ENCODE assay signal across 8 mouse cellular contexts in genomic region chr11:77764694-77765458, GRCm38 (mm10). TPM values are rescaled to one million over a fixed set of nuclear protein-coding genes. Genes with fewer than 3 reads are reported as not detected.
DNase-seq lines count a peak whose midpoint lies in the region; ATAC-seq and TF ChIP-seq lines count a peak whose summit lies in the region.

No protein-coding gene starts in this region.

- no peak for TF ChIP-seq EP300 in liver, postnatal 0 days (IDR thresholded peaks at IDR 0.05; ENCODE audit: low read depth)

- H3K9me3 ChIP-seq in ES-E14 (ENCODE audit: control insufficient read depth, insufficient read depth, low read depth, low read length), result no peaks in the 10 kb centered on the region
- H3K9me3 ChIP-seq in heart, embryonic 14.5 days (ENCODE audit: control insufficient read depth, low read length), result no peaks in the 10 kb centered on the region
- no peaks in the 10 kb centered on the region for H3K9me3 ChIP-seq in liver, postnatal 0 days (ENCODE audit: low read length)
- no peaks in the 10 kb centered on the region for H3K9me3 ChIP-seq in stomach, embryonic 14.5 days (ENCODE audit: control insufficient read depth, low read depth, low read length)

- peak overlapping the region; percentile 63; the same call in 1 of the 2 replicates for H3K9ac ChIP-seq in ES-E14 (ENCODE audit: insufficient read depth, low read depth, low read length, poor library complexity, severe bottlenecking)
- peak overlapping the region; percentile 96 for H3K9ac ChIP-seq in heart, embryonic 14.5 days (ENCODE audit: low read length)
- peak overlapping the region; percentile 96 for H3K9ac ChIP-seq in liver, postnatal 0 days (replicated peaks)
- no peak overlapping the region for H3K9ac ChIP-seq in stomach, embryonic 14.5 days (replicated peaks; ENCODE audit: low read depth, low read length)

- no peak overlapping the region for H3K27ac ChIP-seq in ES-E14 (ENCODE audit: insufficient read depth, low read depth, low read length, poor library complexity, severe bottlenecking)
- peak overlapping the region; percentile 2 to 85; a peak in 3 of 4 replicates for H3K27ac ChIP-seq in heart, embryonic 14.5 days (replicated peaks in 1 of 2; ENCODE audit: control insufficient read depth in 1 of 2, insufficient read depth in 1 of 2, low read depth in 2 of 2, low read length in 2 of 2)
- peak overlapping the region; percentile 93 for H3K27ac ChIP-seq in liver, postnatal 0 days (ENCODE audit: low read depth)
- H3K27ac ChIP-seq in stomach, embryonic 14.5 days (ENCODE audit: low read length), result peak overlapping the region; percentile 83; the same call in 1 of the 2 replicates

- H3K36me3 ChIP-seq in ES-E14 (ENCODE audit: control insufficient read depth, insufficient read depth, low read length, poor library complexity, severe bottlenecking), result no peaks in the 10 kb centered on the region
- no peaks in the 10 kb centered on the region for H3K36me3 ChIP-seq in heart, embryonic 14.5 days (ENCODE audit: control insufficient read depth, insufficient read depth, low read length)
- H3K36me3 ChIP-seq in liver, postnatal 0 days (replicated peaks; ENCODE audit: insufficient read depth, low read length), result no peaks in the 10 kb centered on the region
- no peaks in the 10 kb centered on the region for H3K36me3 ChIP-seq in stomach, embryonic 14.5 days (ENCODE audit: control insufficient read depth, insufficient read depth, low read length)

- 46% methylated on average over 9 of the region's 9 CpGs for WGBS in heart, embryonic 14.5 days
- WGBS in liver, postnatal 0 days (ENCODE audit: insufficient replicate concordance), result 44% methylated on average over 9 of the region's 9 CpGs
- 56% methylated on average over 9 of the region's 9 CpGs for WGBS in stomach, embryonic 14.5 days

- in situ Hi-C loops in ES-E14 (cut with MboI; ENCODE audit: low sequenced_read_pairs in 2 of 2, unreplicated experiment in 2 of 2), result no loop called here

- intact Hi-C loops in gastrocnemius, postnatal 36 days (cut with DNase I), result loop anchor here (2.0 kb wide), 1 partner anchor 28 kb away; no protein-coding TSS in a partner anchor

- ATAC-seq in heart, embryonic 14.5 days (ENCODE audit: insufficient number of reproducible peaks, insufficient read depth, low FRiP score, low read depth), result no peak
- ATAC-seq in liver, postnatal 0 days, result peak; percentile 49
- no peak for ATAC-seq in stomach, embryonic 14.5 days (ENCODE audit: insufficient number of reproducible peaks, insufficient read depth, low FRiP score, low read depth)

- H3K4me3 ChIP-seq in ES-E14 (ENCODE audit: insufficient read depth in 1 of 2, low read depth in 1 of 2, low read length in 2 of 2, poor library complexity in 1 of 2, severe bottlenecking in 1 of 2), result peak overlapping the region; percentile 29 to 93
- peak overlapping the region in 1 of 2 experiments; percentile 86; a peak in 1 of 4 replicates for H3K4me3 ChIP-seq in heart, embryonic 14.5 days (ENCODE audit: control insufficient read depth in 1 of 2, insufficient read depth in 1 of 2, low read depth in 1 of 2, low read length in 2 of 2)
- peak overlapping the region; percentile 96 for H3K4me3 ChIP-seq in liver, postnatal 0 days (ENCODE audit: low read depth, low read length)
- peak overlapping the region; percentile 90; the same call in 1 of the 2 replicates for H3K4me3 ChIP-seq in stomach, embryonic 14.5 days (ENCODE audit: low read depth, low read length)

- no peak for TF ChIP-seq CTCF in liver, postnatal 0 days (IDR thresholded peaks at IDR 0.05; ENCODE audit: low read depth)

- H3K4me1 ChIP-seq in ES-E14 (ENCODE audit: control insufficient read depth in 2 of 2, insufficient read depth in 2 of 2, low read length in 2 of 2, poor library complexity in 1 of 2), result peaks cover 7 to 15% of the 10 kb centered on the region in 2 experiments; a peak in 1 of 4 replicates
- peaks cover 26 to 43% of the 10 kb centered on the region in 2 experiments for H3K4me1 ChIP-seq in heart, embryonic 14.5 days (ENCODE audit: control insufficient read depth in 2 of 2, insufficient read depth in 2 of 2, low read length in 2 of 2)
- H3K4me1 ChIP-seq in liver, postnatal 0 days (ENCODE audit: insufficient read depth), result peaks cover 44% of the 10 kb centered on the region
- H3K4me1 ChIP-seq in stomach, embryonic 14.5 days (ENCODE audit: control insufficient read depth, insufficient read depth, low read length), result peaks cover 30% of the 10 kb centered on the region

- no peak for DNase-seq in ES-E14 (ENCODE audit: low read depth, low spot score)
- DNase-seq in adrenal gland, postnatal 36 days, result peak; percentile 25 to 59
- DNase-seq in kidney, postnatal 14 days, result peak; percentile 86
- DNase-seq in liver, postnatal 0 days, result peak; percentile 78
- DNase-seq in urinary bladder, postnatal 10 days (ENCODE audit: low spot score), result no peak
- DNase-seq in gastrocnemius, postnatal 36 days, result no peak

- H3K4me2 ChIP-seq in heart, embryonic 14.5 days (ENCODE audit: low read length), result peak overlapping the region; percentile 92
- peak overlapping the region; percentile 98 for H3K4me2 ChIP-seq in liver, postnatal 0 days (ENCODE audit: low read depth, low read length)
- H3K4me2 ChIP-seq in stomach, embryonic 14.5 days (replicated peaks; ENCODE audit: low read depth, low read length), result peak overlapping the region; percentile 73

- no peaks in the 10 kb centered on the region for H3K27me3 ChIP-seq in heart, embryonic 14.5 days (ENCODE audit: control insufficient read depth, insufficient read depth, low read length)
- H3K27me3 ChIP-seq in liver, postnatal 0 days (ENCODE audit: insufficient read depth, low read length), result no peaks in the 10 kb centered on the region
- H3K27me3 ChIP-seq in stomach, embryonic 14.5 days (ENCODE audit: control insufficient read depth, insufficient read depth, low read length), result no peaks in the 10 kb centered on the region

TF ChIP-seq in ES-E14, 5 proteins besides CTCF, POLR2A, EP300 and RAD21:
- no peak for TF ChIP-seq CHD2 (IDR thresholded peaks at IDR 0.05; ENCODE audit: low read depth, low read length)
- no peak for TF ChIP-seq ZC3H11A (IDR thresholded peaks at IDR 0.05; ENCODE audit: borderline replicate concordance, low read depth, low read length)
- TF ChIP-seq ZNF384 (IDR thresholded peaks at IDR 0.05; ENCODE audit: low read depth, low read length), result no peak
- TF ChIP-seq HCFC1 (IDR thresholded peaks at IDR 0.05; ENCODE audit: borderline replicate concordance, insufficient read depth, low read length), result no peak
- TF ChIP-seq MAFK (IDR thresholded peaks at IDR 0.05; ENCODE audit: insufficient read depth, low read depth, low read length), result no peak

RNA-seq across cellular contexts. Expression of gene Myo18a, which starts 1.8 kb away (rescaled TPM):
- total RNA-seq in ES-E14 (2012; rRNA removed), result 33.3 and 46.5 TPM in 2 replicates
- 10 to 100 TPM; 56.7 to 76.3 TPM for total RNA-seq in adrenal gland, postnatal 36 days (2021)
- 114 and 115 TPM in 2 replicates for polyA plus RNA-seq in heart, embryonic 14.5 days (2014; fragmentation: Nextera tagmentation; extraction: Ambion mirVana)
- polyA plus RNA-seq in liver, postnatal 0 days (2015; fragmentation: Nextera tagmentation; extraction: Ambion mirVana), result 10.4 and 10.5 TPM in 2 replicates
- 18.4 and 22.3 TPM in 2 replicates for polyA plus RNA-seq in stomach, embryonic 14.5 days (2014; fragmentation: Nextera tagmentation; extraction: Ambion mirVana)
- 100 to 1,000 TPM; 331 to 334 TPM for total RNA-seq in gastrocnemius, postnatal 36 days (2021)

RNA-seq across cellular contexts. Expression of gene Gm10277, which starts 22.7 kb away (rescaled TPM):
- 0.18 and 0.32 TPM in 2 replicates for total RNA-seq in ES-E14 (2012; rRNA removed)
- not detected for total RNA-seq in adrenal gland, postnatal 36 days (2021)
- polyA plus RNA-seq in heart, embryonic 14.5 days (2014; fragmentation: Nextera tagmentation; extraction: Ambion mirVana), result 0.84 and 1.1 TPM in 2 replicates
- polyA plus RNA-seq in liver, postnatal 0 days (2015; fragmentation: Nextera tagmentation; extraction: Ambion mirVana), result 0.12 and 0.31 TPM in 2 replicates
- polyA plus RNA-seq in stomach, embryonic 14.5 days (2014; fragmentation: Nextera tagmentation; extraction: Ambion mirVana), result 1.2 and 1.5 TPM in 2 replicates
- total RNA-seq in gastrocnemius, postnatal 36 days (2021), result not detected

RNA-seq across cellular contexts. Expression of gene Cryba1, which starts 39.8 kb away (rescaled TPM):
- 0.32 TPM in 1 of 2 replicates, not detected in the other for total RNA-seq in ES-E14 (2012; rRNA removed)
- total RNA-seq in adrenal gland, postnatal 36 days (2021), result not detected
- polyA plus RNA-seq in heart, embryonic 14.5 days (2014; fragmentation: Nextera tagmentation; extraction: Ambion mirVana), result not detected in 2 replicates
- not detected in 2 replicates for polyA plus RNA-seq in liver, postnatal 0 days (2015; fragmentation: Nextera tagmentation; extraction: Ambion mirVana)
- not detected in 2 replicates for polyA plus RNA-seq in stomach, embryonic 14.5 days (2014; fragmentation: Nextera tagmentation; extraction: Ambion mirVana)
- total RNA-seq in gastrocnemius, postnatal 36 days (2021), result not detected

Comparison
In these comparisons a context has a peak if more than half of its experiments do, and no peak if none do; other contexts are left out.
1. DNase-seq: peak in adrenal gland, postnatal 36 days (2 of 2), kidney, postnatal 14 days (single experiment) and liver, postnatal 0 days (single experiment); none in ES-E14 (single experiment), urinary bladder, postnatal 10 days (single experiment) and gastrocnemius, postnatal 36 days (0 of 2).
2. Peak in every context shown above with its lines, with median percentiles within 50 percentile points of each other: H3K4me2 ChIP-seq.